Mouse (Mus musculus) MEL (cell line): Measurements from ENCODE around the gene Mlycd. TPM values are rescaled to one million over a fixed set of nuclear protein-coding genes. Genes with fewer than 3 reads are reported as not detected.

Experiments
- DNase-seq: peaks from one replicate; pipeline ENCODE4 v3.0.0; 2011; ENCODE audit warnings: low read depth, low spot score
- H3K27ac ChIP-seq: 2 replicates; pipeline ENCODE4 v1.5.1; 2012; ENCODE audit warnings: low read depth, mild to moderate bottlenecking, control low read depth, low read length, moderate library complexity; ENCODE audit not compliant: control insufficient read depth
- H3K27me3 ChIP-seq, 2 experiments: fragments of 150-350 bp in 1 of 2; sonication (generic) in 1 of 2; 2 replicates each; pipeline ENCODE4 v1.6.1; 2012; ENCODE audit warnings: low read length in 2 of 2, mild to moderate bottlenecking in 2 of 2, improper control_type of control experiment in 1 of 2, moderate library complexity in 1 of 2; ENCODE audit not compliant: insufficient read depth in 2 of 2, control insufficient read depth in 1 of 2
- H3K36me3 ChIP-seq, 2 experiments: 2 replicates each; pipeline ENCODE4 v1.6.1; 2012 to 2014; ENCODE audit warnings: low read length in 2 of 2, improper control_type of control experiment in 1 of 2, inconsistent platforms in 1 of 2, mild to moderate bottlenecking in 1 of 2; ENCODE audit not compliant: insufficient read depth in 2 of 2, control insufficient read depth in 1 of 2
- H3K4me1 ChIP-seq, 2 experiments: fragments of 150-350 bp in 1 of 2; sonication (generic) in 1 of 2; 2 replicates each; pipeline ENCODE4 v1.6.1; 2012; ENCODE audit warnings: low read length in 2 of 2, improper control_type of control experiment in 1 of 2, mild to moderate bottlenecking in 1 of 2; ENCODE audit not compliant: insufficient read depth in 2 of 2, control insufficient read depth in 1 of 2
- H3K4me3 ChIP-seq, 2 experiments: fragments of 150-350 bp in 1 of 2; sonication (generic) in 1 of 2; 2 replicates each; pipeline ENCODE4 v1.5.1; 2012; ENCODE audit warnings: low read depth in 2 of 2, low read length in 2 of 2, mild to moderate bottlenecking in 2 of 2, moderate library complexity in 2 of 2, control low read depth in 1 of 2, improper control_type of control experiment in 1 of 2; ENCODE audit not compliant: control insufficient read depth in 1 of 2, insufficient read depth in 1 of 2
- H3K79me2 ChIP-seq: 2 replicates; pipeline ENCODE4 v1.6.1; 2012; ENCODE audit warnings: mild to moderate bottlenecking, low read length, moderate library complexity; ENCODE audit not compliant: control insufficient read depth, poor library complexity, insufficient read depth
- H3K9ac ChIP-seq: 2 replicates; pipeline ENCODE4 v1.6.1; 2012; ENCODE audit warnings: low read depth, mild to moderate bottlenecking, control low read depth, low read length, moderate library complexity; ENCODE audit not compliant: control insufficient read depth, poor library complexity, severe bottlenecking
- H3K9me3 ChIP-seq: fragments of 150-350 bp; sonication (generic); replicated peaks from 2 replicates; pipeline ENCODE4 v1.6.1; 2012; ENCODE audit warnings: mild to moderate bottlenecking, low read length, improper control_type of control experiment, moderate library complexity; ENCODE audit not compliant: insufficient read depth
- BHLHE40 ChIP-seq: IDR thresholded peaks from 2 replicates; pipeline ENCODE4 v1.6.1; 2012; ENCODE audit warnings: low read depth, mild to moderate bottlenecking, inconsistent platforms, low read length, improper control_type of control experiment, borderline replicate concordance
- ELF1 ChIP-seq: IDR thresholded peaks from 2 replicates; pipeline ENCODE4 v1.6.1; 2014; ENCODE audit warnings: low read depth, mild to moderate bottlenecking, inconsistent platforms, low read length, improper control_type of control experiment, moderate library complexity
- ETS1 ChIP-seq: IDR thresholded peaks from 2 replicates; pipeline ENCODE4 v1.6.1; 2012; ENCODE audit warnings: low read depth, mild to moderate bottlenecking, inconsistent platforms, low read length, improper control_type of control experiment, moderate library complexity
- JUND ChIP-seq: IDR thresholded peaks from 2 replicates; pipeline ENCODE4 v1.6.1; 2011; ENCODE audit warnings: low read depth, mild to moderate bottlenecking, improper control_type of control experiment, low read length
- KAT2A ChIP-seq: conservative IDR thresholded peaks from 2 replicates; pipeline ENCODE4 v1.6.1; 2012; ENCODE audit warnings: low read depth, low read length, improper control_type of control experiment, inconsistent platforms
- MAFK ChIP-seq: IDR thresholded peaks from 2 replicates; pipeline ENCODE4 v1.6.1; 2011; ENCODE audit warnings: low read depth, mild to moderate bottlenecking, low read length, improper control_type of control experiment, borderline replicate concordance
- MAX ChIP-seq: IDR thresholded peaks from 2 replicates; pipeline ENCODE4 v1.6.1; 2011; ENCODE audit warnings: low read length, improper control_type of control experiment
- MEF2A ChIP-seq: IDR thresholded peaks from 2 replicates; pipeline ENCODE4 v1.6.1; 2014; ENCODE audit warnings: low read depth, mild to moderate bottlenecking, inconsistent platforms, low read length, improper control_type of control experiment; ENCODE audit not compliant: poor library complexity, insufficient replicate concordance, severe bottlenecking; ENCODE audit errors: extremely low read depth
- MXI1 ChIP-seq: IDR thresholded peaks from 2 replicates; pipeline ENCODE4 v1.6.1; 2011; ENCODE audit warnings: mild to moderate bottlenecking, low read depth, low read length, improper control_type of control experiment
- MYB ChIP-seq: IDR thresholded peaks from 2 replicates; pipeline ENCODE4 v1.6.1; 2011; ENCODE audit warnings: mild to moderate bottlenecking, low read depth, low read length, improper control_type of control experiment
- MYC ChIP-seq: IDR thresholded peaks from 2 replicates; pipeline ENCODE4 v1.6.1; 2011; ENCODE audit warnings: low read depth, mild to moderate bottlenecking, low read length, improper control_type of control experiment, moderate library complexity
- NELFE ChIP-seq: IDR thresholded peaks from 2 replicates; pipeline ENCODE4 v1.6.1; 2011; ENCODE audit warnings: low read depth, low read length, improper control_type of control experiment
- NRF1 ChIP-seq: IDR thresholded peaks from 2 replicates; pipeline ENCODE4 v1.6.1; 2014; ENCODE audit warnings: low read depth, mild to moderate bottlenecking, inconsistent platforms, low read length, improper control_type of control experiment, moderate library complexity; ENCODE audit not compliant: poor library complexity, insufficient read depth, severe bottlenecking
- POLR2A ChIP-seq, 2 experiments: IDR thresholded peaks; 2 replicates each; pipeline ENCODE4 v1.6.1; 2011 to 2012; ENCODE audit warnings: low read length in 2 of 2, mild to moderate bottlenecking in 2 of 2, control low read depth in 1 of 2, improper control_type of control experiment in 1 of 2, low read depth in 1 of 2, moderate library complexity in 1 of 2; ENCODE audit not compliant: control insufficient read depth in 1 of 2, insufficient read depth in 1 of 2, poor library complexity in 1 of 2
- POLR2AphosphoS5 ChIP-seq: IDR thresholded peaks from 2 replicates; pipeline ENCODE4 v1.6.1; 2012; ENCODE audit warnings: low read depth, borderline replicate concordance, mild to moderate bottlenecking, inconsistent platforms, low read length, moderate library complexity, mixed read lengths
- SIN3A ChIP-seq: IDR thresholded peaks from 2 replicates; pipeline ENCODE4 v1.6.1; 2012; ENCODE audit warnings: low read length, improper control_type of control experiment, inconsistent platforms
- UBTF ChIP-seq: IDR thresholded peaks from 2 replicates; pipeline ENCODE4 v1.6.1; 2012; ENCODE audit warnings: low read depth, mild to moderate bottlenecking, inconsistent platforms, low read length, improper control_type of control experiment, moderate library complexity, borderline replicate concordance; ENCODE audit not compliant: insufficient read depth
- USF1 ChIP-seq: IDR thresholded peaks from 2 replicates; pipeline ENCODE4 v1.6.1; 2014; ENCODE audit warnings: low read depth, mild to moderate bottlenecking, inconsistent platforms, low read length, improper control_type of control experiment, moderate library complexity
- ZKSCAN1 ChIP-seq: IDR thresholded peaks from 2 replicates; pipeline ENCODE4 v1.6.1; 2012; ENCODE audit warnings: low read depth, mild to moderate bottlenecking, inconsistent platforms, low read length, improper control_type of control experiment, moderate library complexity
- ZMIZ1 ChIP-seq: IDR thresholded peaks from 2 replicates; pipeline ENCODE4 v1.6.1; 2012; ENCODE audit warnings: low read depth, mild to moderate bottlenecking, inconsistent platforms, low read length, improper control_type of control experiment, moderate library complexity
- polyA plus RNA-seq, 2 experiments: library from polyadenylated mRNA; stranded (reverse) in 1 of 2; unstranded in 1 of 2; fragments of >175 nt in 1 of 2; fragments of >200 nt in 1 of 2; gene quantifications; 2 replicates each; pipeline versions ENCODE4 v1.2.1 to v1.2.4; 2012; ENCODE audit warnings: low replicate concordance in 2 of 2, low read depth in 1 of 2; ENCODE audit not compliant: insufficient read length in 2 of 2, insufficient read depth in 1 of 2, missing spikeins in 1 of 2
- total RNA-seq: library from RNA; depleted of rRNA; stranded (reverse); fragments of 300-350 nt; gene quantifications from 2 replicates; pipeline ENCODE4 v1.2.3, GENCODE M21; 2012

Gene Mlycd
- total and polyA plus RNA-seq, 3 experiments, result 7.2 to 13.2 TPM; not detected in 1

GRCm38 (mm10) chr8:119425533-119425932, 30.9 kb downstream of the Mlycd start:
- Histone ChIP-seq H3K27ac (no peak overlapping the region), H3K4me3 (no peak overlapping the region), H3K9ac (no peak overlapping the region), H3K9me3 (no peaks in the 10 kb centered on the region), H3K27me3 (no peaks in the 10 kb centered on the region), H3K4me1 (peaks cover 11 to 30% of the 10 kb centered on the region in 2 experiments), H3K36me3 (peaks cover 0 to 9% of the 10 kb centered on the region in 2 experiments; a peak in 2 of 4 replicates), H3K79me2 (no peaks in the 10 kb centered on the region)
- peak; percentile 37 for DNase-seq
- TF ChIP-seq NRF1 (no peak), POLR2AphosphoS5 (no peak), JUND (no peak), ELF1 (peak; percentile 32; the same call in 1 of the 2 replicates), ZMIZ1 (no peak)

- peaks cover 11 to 30% of the 10 kb centered on the region in 2 experiments for H3K4me1 ChIP-seq
- no peak overlapping the region for H3K9ac ChIP-seq
- no peak overlapping the region for H3K27ac ChIP-seq
- DNase-seq, result peak; percentile 39
- peaks cover 0 to 9% of the 10 kb centered on the region in 2 experiments; a peak in 2 of 4 replicates for H3K36me3 ChIP-seq
- no peak for TF ChIP-seq MEF2A
- no peak for TF ChIP-seq NELFE
- TF ChIP-seq BHLHE40, result no peak
- TF ChIP-seq POLR2AphosphoS5, result no peak
- no peak for TF ChIP-seq ZMIZ1
- no peak for TF ChIP-seq MYB
- no peak for TF ChIP-seq USF1
- TF ChIP-seq MAX, result no peak
- no peak for TF ChIP-seq POLR2A (IDR thresholded peaks at IDR 0.05; ENCODE audit: control insufficient read depth in 1 of 2, insufficient read depth in 1 of 2, low read depth in 1 of 2, low read length in 2 of 2, poor library complexity in 1 of 2)
- no peak for TF ChIP-seq ZKSCAN1
- no peak for TF ChIP-seq ETS1
- no peak for TF ChIP-seq MAFK
- no peak for TF ChIP-seq UBTF
- TF ChIP-seq MXI1, result no peak
- no peak for TF ChIP-seq JUND
- no peak for TF ChIP-seq KAT2A
- TF ChIP-seq MYC, result no peak
- TF ChIP-seq SIN3A, result no peak
- no peaks in the 10 kb centered on the region for H3K79me2 ChIP-seq
- H3K9me3 ChIP-seq, result no peaks in the 10 kb centered on the region
- H3K27me3 ChIP-seq, result no peaks in the 10 kb centered on the region
- no peak overlapping the region for H3K4me3 ChIP-seq
These were observed 31.5 kb downstream of the Mlycd start for GRCm38 (mm10) chr8:119426069-119426735.
